ENCODE assay signal across 13 mouse cellular contexts in the genomic region with DNA sequence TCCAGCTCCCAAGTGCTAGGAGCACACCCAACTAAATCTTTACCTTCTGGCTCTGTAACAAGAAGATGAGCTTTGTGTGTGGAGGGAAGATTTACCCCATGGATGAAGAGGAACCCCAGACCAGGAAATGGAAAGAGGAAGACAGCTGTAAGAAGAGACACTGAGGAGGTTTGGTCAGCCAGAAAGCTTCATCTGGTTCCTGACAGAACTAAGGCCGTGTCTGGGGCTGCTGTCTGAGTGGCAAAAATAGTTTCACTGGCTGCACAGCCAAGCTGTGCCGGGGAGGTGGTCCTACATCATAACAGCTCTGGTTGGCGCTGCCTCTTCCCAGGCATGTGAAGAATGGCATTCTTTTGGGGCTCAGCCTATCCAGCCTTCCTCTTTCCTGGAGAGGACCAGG. TPM values are rescaled to one million over a fixed set of nuclear protein-coding genes. Genes with fewer than 3 reads are reported as not detected.
A peak's percentile ranks its signal among the peaks of the same experiment; 100 is the strongest.
DNase-seq lines count a peak whose midpoint lies in the region; ATAC-seq and TF ChIP-seq lines count a peak whose summit lies in the region.
"Had no signal": no experiment of that assay in that cellular context is flagged by ENCODE, and none has a peak within 500 bp of the region (broad histone marks: within the 10 kb centered on the region; RNA-seq: fewer than 3 reads in every experiment).

No protein-coding gene starts in this region.

- no peak for TF ChIP-seq CTCF in embryonic fibroblast, embryonic 13.5 days (IDR thresholded peaks at IDR 0.05; ENCODE audit: borderline replicate concordance, insufficient read depth, low read length)

- no peak for DNase-seq in kidney, adult 9 months
- peak; percentile 35 for DNase-seq in NIH3T3 (ENCODE audit: low read depth)
- DNase-seq in cerebellum, adult 9-10 months: no peak
- DNase-seq in right cerebral cortex, postnatal 14 days: no peak
- no peak for DNase-seq in adrenal gland, adult 8-10 months
- DNase-seq: cerebellum, adult 2 months; kidney, adult 8-10 months; right cerebral cortex, postnatal 25 days; thymus, adult 2 months had no signal

- no peak for ATAC-seq in kidney, embryonic 16.5 days (ENCODE audit: low FRiP score, low TSS enrichment)

- 0 out of 2 replicates have a peak overlapping the region, but pooled peaks have one; percentile 13 for H3K27ac ChIP-seq in kidney, embryonic 16.5 days (ENCODE audit: low read length)
- peak overlapping the region; percentile 85 for H3K27ac ChIP-seq in embryonic fibroblast, embryonic 13.5 days (ENCODE audit: insufficient read depth, low read length)
- peak overlapping the region; percentile 31; the same call in 1 of the 2 replicates for H3K27ac ChIP-seq in macrophage
- H3K27ac ChIP-seq: heart, adult 2 months had no signal

- H3K9ac ChIP-seq in kidney, embryonic 16.5 days (replicated peaks; ENCODE audit: low read length): no peak overlapping the region

- H3K27me3 ChIP-seq in kidney, embryonic 16.5 days (ENCODE audit: insufficient read depth, low read length): no peaks in the 10 kb centered on the region

- H3K4me2 ChIP-seq in kidney, embryonic 16.5 days (replicated peaks; ENCODE audit: low read depth, low read length): no peak overlapping the region

- H3K36me3 ChIP-seq in kidney, embryonic 16.5 days (ENCODE audit: insufficient read depth, low read length): no peaks in the 10 kb centered on the region
- H3K36me3 ChIP-seq in macrophage (ENCODE audit: inconsistent target): no peaks in the 10 kb centered on the region

- H3K4me3 ChIP-seq in kidney, embryonic 16.5 days (ENCODE audit: low read length): no peak overlapping the region
- no peak overlapping the region for H3K4me3 ChIP-seq in embryonic fibroblast, embryonic 13.5 days (ENCODE audit: insufficient read depth, low read length)
- no peak overlapping the region for H3K4me3 ChIP-seq in macrophage (ENCODE audit: inconsistent target)
- H3K4me3 ChIP-seq: heart, adult 2 months had no signal

- peaks cover 11% of the 10 kb centered on the region for H3K4me1 ChIP-seq in kidney, embryonic 16.5 days (ENCODE audit: insufficient read depth, low read length)
- peaks cover 3% of the 10 kb centered on the region for H3K4me1 ChIP-seq in embryonic fibroblast, embryonic 13.5 days (ENCODE audit: control insufficient read depth, insufficient read depth, low read length)

- no peaks in the 10 kb centered on the region for H3K79me2 ChIP-seq in macrophage (ENCODE audit: inconsistent target)

- TF ChIP-seq POLR2A in embryonic fibroblast, embryonic 13.5 days (IDR thresholded peaks at IDR 0.05; ENCODE audit: low read depth, low read length): peak; percentile 39; the same call in 1 of the 2 replicates

- H3K9me3 ChIP-seq in kidney, embryonic 16.5 days (ENCODE audit: low read length): no peaks in the 10 kb centered on the region

- 65% methylated on average over 3 of the region's 3 CpGs for WGBS in kidney, embryonic 16.5 days
- 13% methylated on average over 3 of the region's 3 CpGs for WGBS in macrophage (ENCODE audit: missing documents)

RNA-seq across cellular contexts. Expression of a gene that starts 10.0 kb away (rescaled TPM):
- 1,474 and 1,572 TPM in 2 replicates for polyA plus RNA-seq in kidney, embryonic 16.5 days (2015; fragmentation: Nextera tagmentation; extraction: Ambion mirVana)
- 3,951 and 4,760 TPM in 2 replicates for polyA plus RNA-seq in embryonic fibroblast, embryonic 13.5 days (2011; ENCODE audit: insufficient read length, low read depth, missing spikeins)
- total RNA-seq in macrophage (2018; cell fraction: chromatin; rRNA removed): 100 to 1,000 TPM in 1 of 26 experiments, 1 to 10 TPM in 17, under 1 TPM in 4, not detected in 4; 0.69 to 408 (median 1.5) TPM
- under 1 TPM in 22 of 26 experiments, not detected in 4; 0.06 to 0.54 (median 0.23) TPM for total RNA-seq in macrophage (2018; cell fraction: cytosol; rRNA removed)
- 10 to 100 TPM in 1 of 26 experiments, 1 to 10 TPM in 2, under 1 TPM in 9, not detected in 14; 0.28 to 57.5 (median 0.50) TPM for total RNA-seq in macrophage (2018; cell fraction: nucleus; rRNA removed)
- 0.30 to 1.5 TPM (median 0.63 TPM) in 3 replicates for polyA plus RNA-seq in macrophage (2018)
- 1,000 to 10,000 TPM; 1,201 to 2,025 (median 1,729) TPM for total RNA-seq in adrenal gland, adult 8-10 months (2022)

RNA-seq across cellular contexts. Expression of a gene that starts 28.1 kb away (rescaled TPM):
- polyA plus RNA-seq in kidney, embryonic 16.5 days (2015; fragmentation: Nextera tagmentation; extraction: Ambion mirVana): 376 and 406 TPM in 2 replicates
- 114 and 118 TPM in 2 replicates for polyA plus RNA-seq in embryonic fibroblast, embryonic 13.5 days (2011; ENCODE audit: insufficient read length, low read depth, missing spikeins)
- 10 to 100 TPM in 8 of 26 experiments, 1 to 10 TPM in 18; 5.3 to 36.2 (median 8.4) TPM for total RNA-seq in macrophage (2018; cell fraction: chromatin; rRNA removed)
- 100 to 1,000 TPM; 179 to 407 (median 276) TPM for total RNA-seq in macrophage (2018; cell fraction: cytosol; rRNA removed)
- total RNA-seq in macrophage (2018; cell fraction: nucleus; rRNA removed): 10 to 100 TPM; 14.4 to 48.4 (median 29.2) TPM
- 117 to 443 TPM (median 360 TPM) in 3 replicates for polyA plus RNA-seq in macrophage (2018)
- 100 to 1,000 TPM; 171 to 396 (median 303) TPM for total RNA-seq in adrenal gland, adult 8-10 months (2022)

RNA-seq across cellular contexts. Expression of a gene that starts 36.5 kb away (rescaled TPM):
- 188 and 197 TPM in 2 replicates for polyA plus RNA-seq in kidney, embryonic 16.5 days (2015; fragmentation: Nextera tagmentation; extraction: Ambion mirVana)
- 77.7 and 79.1 TPM in 2 replicates for polyA plus RNA-seq in embryonic fibroblast, embryonic 13.5 days (2011; ENCODE audit: insufficient read length, low read depth, missing spikeins)
- total RNA-seq in macrophage (2018; cell fraction: chromatin; rRNA removed): 100 to 1,000 TPM in 2 of 26 experiments, 10 to 100 TPM in 24; 31.8 to 133 (median 56.7) TPM
- 10 to 100 TPM; 29.4 to 56.8 (median 36.2) TPM for total RNA-seq in macrophage (2018; cell fraction: cytosol; rRNA removed)
- total RNA-seq in macrophage (2018; cell fraction: nucleus; rRNA removed): 10 to 100 TPM; 39.4 to 90.9 (median 47.2) TPM
- 20.9 to 52.8 TPM (median 25.9 TPM) in 3 replicates for polyA plus RNA-seq in macrophage (2018)
- total RNA-seq in adrenal gland, adult 8-10 months (2022): 10 to 100 TPM; 49.8 to 58.6 (median 57.0) TPM

Comparison
In these comparisons a context has a peak if more than half of its experiments do, and no peak if none do; other contexts are left out.
1. H3K27ac ChIP-seq: peak in every context shown above with its lines; median percentile 85 in embryonic fibroblast, embryonic 13.5 days; 31 in macrophage; 13 in kidney, embryonic 16.5 days.
2. RNA of a gene that starts 10.0 kb away (polyA plus RNA-seq): 3,951 to 4,760 TPM in embryonic fibroblast, embryonic 13.5 days and 1,474 to 1,572 TPM in kidney, embryonic 16.5 days; 0.30 to 1.5 TPM in macrophage; every median in the first group is over 100 times any median in the second.